ENCODE assay signal across 9 mouse cellular contexts in the genomic region with DNA sequence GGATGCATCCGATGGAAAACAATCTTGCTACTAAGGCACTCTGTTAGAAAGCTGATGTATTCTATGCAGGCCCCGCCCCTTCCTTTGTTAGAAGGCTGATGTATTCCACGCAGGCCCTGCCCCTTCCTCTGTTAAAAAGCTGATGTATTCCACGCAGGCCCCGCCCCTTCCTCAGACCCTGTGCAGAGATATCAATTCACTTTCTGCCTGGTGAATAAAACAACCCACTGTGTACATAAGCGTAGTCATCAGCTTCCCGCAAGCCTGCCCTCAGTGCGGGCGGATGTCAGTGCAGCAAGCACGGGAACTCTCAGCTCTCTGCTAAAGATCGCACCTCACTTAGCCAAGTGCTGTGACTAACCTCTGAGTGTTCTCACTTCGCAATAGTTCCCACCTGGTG.
DNase-seq lines count a peak whose midpoint lies in the region; ATAC-seq and TF ChIP-seq lines count a peak whose summit lies in the region.
"Had no signal": no experiment of that assay in that cellular context is flagged by ENCODE, and none has a peak within 500 bp of the region (broad histone marks: within the 10 kb centered on the region; RNA-seq: fewer than 3 reads in every experiment).

No protein-coding gene starts in this region.

- no peaks in the 10 kb centered on the region for H3K27me3 ChIP-seq in E14TG2a.4 (ENCODE audit: insufficient read depth, low read length)
- no peaks in the 10 kb centered on the region for H3K27me3 ChIP-seq in hindbrain, embryonic 12.5 days

- TF ChIP-seq CTCF in E14TG2a.4 (conservative IDR thresholded peaks at IDR 0.05; ENCODE audit: low read length), result no peak

- 72% methylated on average over 12 of the region's 12 CpGs for WGBS in hindbrain, embryonic 12.5 days

- peak; percentile 80 for ATAC-seq in hindbrain, embryonic 12.5 days (ENCODE audit: low FRiP score)
- ATAC-seq in erythroblast, adult 5-6 weeks (replicated peaks; ENCODE audit: low FRiP score, poor library complexity, severe bottlenecking), result no peak

- DNase-seq in embryo, embryonic 10 days (ENCODE audit: low spot score), result peak; percentile 32
- DNase-seq in embryo, embryonic 9.5 days (ENCODE audit: extremely low spot score), result no peak
- peak; percentile 66 for DNase-seq in lung, postnatal 36 days
- DNase-seq in cerebellum, postnatal 36 days, result no peak
- DNase-seq in adrenal gland, postnatal 4 days (ENCODE audit: low spot score in 2 of 2), result no peak

- peaks cover 16% of the 10 kb centered on the region for H3K9me3 ChIP-seq in E14TG2a.4 (ENCODE audit: low read length)
- no peaks in the 10 kb centered on the region for H3K9me3 ChIP-seq in hindbrain, embryonic 12.5 days (replicated peaks)

- no peak overlapping the region for H3K9ac ChIP-seq in hindbrain, embryonic 12.5 days

- peaks cover 19% of the 10 kb centered on the region for H3K36me3 ChIP-seq in E14TG2a.4 (ENCODE audit: insufficient read depth, low read length)
- H3K36me3 ChIP-seq in hindbrain, embryonic 12.5 days, result peaks cover 21% of the 10 kb centered on the region

- H3K4me1 ChIP-seq in E14TG2a.4 (replicated peaks; ENCODE audit: low read depth, low read length), result peaks cover 5% of the 10 kb centered on the region
- peaks cover 3% of the 10 kb centered on the region; the same call in 1 of the 2 replicates for H3K4me1 ChIP-seq in hindbrain, embryonic 12.5 days

- H3K27ac ChIP-seq in hindbrain, embryonic 12.5 days, result no peak overlapping the region
- H3K27ac ChIP-seq: macrophage had no signal

- H3K4me3 ChIP-seq in E14TG2a.4 (replicated peaks; ENCODE audit: low read length), result peak overlapping the region; percentile 48
- no peak overlapping the region for H3K4me3 ChIP-seq in hindbrain, embryonic 12.5 days

- H3K4me2 ChIP-seq in hindbrain, embryonic 12.5 days (replicated peaks), result no peak overlapping the region

Comparison
In these comparisons a context has a peak if more than half of its experiments do, and no peak if none do; other contexts are left out.
1. DNase-seq: peak in embryo, embryonic 10 days (single experiment) and lung, postnatal 36 days (single experiment); none in embryo, embryonic 9.5 days (single experiment), cerebellum, postnatal 36 days (0 of 2) and adrenal gland, postnatal 4 days (0 of 2).